Mouse (Mus musculus) Muller cell, postnatal 12 days (primary cell): Measurements from ENCODE around the gene Fam173a.
"Not testable (repeated sequence)": the region's sequence is repeated elsewhere in the genome, so short reads cannot be mapped to it uniquely, and the experiment has no call there.

ENCODE experiments used
- DNase-seq: peaks from one replicate; pipeline ENCODE4 v3.0.0-alpha.2; 2015; ENCODE audit errors: inconsistent ontology term

Gene Fam173a

GRCm38 (mm10) chr17:25828712-25829557 is 36.2 kb upstream of the Fam173a start, which contains the start of gene Jmjd8:
TSS of gene Jmjd8 (plus strand) at chr17:25828867.
- peak; percentile 76 for DNase-seq

- DNase-seq: no peak
Observed at GRCm38 (mm10) chr17:25828223-25828594, 35.5 kb upstream of the Fam173a start.

- no peak for DNase-seq
Observed at GRCm38 (mm10) chr17:25827546-25828222, 35.0 kb upstream of the Fam173a start.

- no peak for DNase-seq
Observed at GRCm38 (mm10) chr17:25827011-25827410, 34.3 kb upstream of the Fam173a start.

- no peak for DNase-seq
Observed at GRCm38 (mm10) chr17:25825984-25826570, 33.4 kb upstream of the Fam173a start.

GRCm38 (mm10) chr17:25825311-25825710 is 32.6 kb upstream of the Fam173a start:
- DNase-seq: no peak

- DNase-seq: no peak
Observed at GRCm38 (mm10) chr17:25824362-25825142, 31.9 kb upstream of the Fam173a start.

GRCm38 (mm10) chr17:25823452-25823851 is 30.8 kb upstream of the Fam173a start, which contains the start of gene Wdr24:
TSS of gene Wdr24 (plus strand) at chr17:25823627.
- DNase-seq: peak; percentile 64

- DNase-seq: no peak
Observed at GRCm38 (mm10) chr17:25818851-25819780, 26.4 kb upstream of the Fam173a start.

GRCm38 (mm10) chr17:25817662-25818061 is 25.0 kb upstream of the Fam173a start:
- no peak for DNase-seq

GRCm38 (mm10) chr17:25813471-25813870 is 20.8 kb upstream of the Fam173a start:
- DNase-seq: peak; percentile 93

- no peak for DNase-seq
Observed at GRCm38 (mm10) chr17:25810890-25811289, 18.2 kb upstream of the Fam173a start.

GRCm38 (mm10) chr17:25809606-25810340 is 17.1 kb upstream of the Fam173a start:
- DNase-seq: no peak

GRCm38 (mm10) chr17:25808789-25809605 is 16.3 kb upstream of the Fam173a start, which contains the start of gene Fbxl16:
TSS of gene Fbxl16 (plus strand) at chr17:25809085.
- DNase-seq: peak; percentile 96

GRCm38 (mm10) chr17:25808028-25808427 is 15.3 kb upstream of the Fam173a start:
- DNase-seq: no peak

GRCm38 (mm10) chr17:25807452-25807851 is 14.8 kb upstream of the Fam173a start:
- not testable (repeated sequence) for DNase-seq

GRCm38 (mm10) chr17:25806507-25806906 is 13.8 kb upstream of the Fam173a start:
- no peak for DNase-seq

GRCm38 (mm10) chr17:25802825-25803517 is 10.3 kb upstream of the Fam173a start:
- DNase-seq: peak; percentile 87
